In genomic region chr7:133727027-133727426, GRCm38 (mm10) we compare ENCODE assay signal across 21 mouse cellular contexts. TPM values are rescaled to one million over a fixed set of nuclear protein-coding genes. Genes with fewer than 3 reads are reported as not detected.
DNase-seq lines count a peak whose midpoint lies in the region; ATAC-seq and TF ChIP-seq lines count a peak whose summit lies in the region.
"Had no signal": no experiment of that assay in that cellular context is flagged by ENCODE, and none has a peak within 500 bp of the region (broad histone marks: within the 10 kb centered on the region; RNA-seq: fewer than 3 reads in every experiment).

No protein-coding gene starts in this region.

- no peak for TF ChIP-seq POLR2A in heart, adult 2 months (IDR thresholded peaks at IDR 0.05; ENCODE audit: insufficient read depth, low read depth, low read length)

- no peaks in the 10 kb centered on the region for H3K79me2 ChIP-seq in heart, adult 2 months (replicated peaks; ENCODE audit: control insufficient read depth, insufficient read depth, low read length)

- H3K4me3 ChIP-seq in heart, adult 2 months, result no peak overlapping the region
- no peak overlapping the region for H3K4me3 ChIP-seq in heart, postnatal 0 days (ENCODE audit: low read depth, low read length)
- H3K4me3 ChIP-seq in liver, embryonic 14.5 days (ENCODE audit: insufficient read depth in 1 of 2, low read depth in 2 of 2, low read length in 2 of 2), result no peak overlapping the region
- H3K4me3 ChIP-seq: embryonic facial prominence, embryonic 13.5 days; forebrain, embryonic 12.5 days; hindbrain, embryonic 10.5 days; intestine, embryonic 15.5 days had no signal

- H3K27me3 ChIP-seq in heart, adult 2 months (ENCODE audit: control insufficient read depth, insufficient read depth, low read length), result no peaks in the 10 kb centered on the region
- no peaks in the 10 kb centered on the region for H3K27me3 ChIP-seq in heart, postnatal 0 days (ENCODE audit: control insufficient read depth, insufficient read depth, low read length)
- no peaks in the 10 kb centered on the region for H3K27me3 ChIP-seq in liver, embryonic 14.5 days (ENCODE audit: control insufficient read depth, insufficient read depth, low read length)
- H3K27me3 ChIP-seq: CH12.LX; embryonic facial prominence, embryonic 13.5 days; forebrain, embryonic 12.5 days; intestine, embryonic 15.5 days had no signal

- TF ChIP-seq EP300 in heart, adult 2 months (IDR thresholded peaks at IDR 0.05; ENCODE audit: insufficient read depth, low read depth, low read length), result 0 out of 2 replicates have a peak, but pooled peaks have one; percentile 56
- no peak for TF ChIP-seq EP300 in heart, postnatal 0 days (IDR thresholded peaks at IDR 0.05; ENCODE audit: low read depth)
- no peak for TF ChIP-seq EP300 in liver, embryonic 14.5 days (IDR thresholded peaks at IDR 0.05; ENCODE audit: low read depth)

- H3K4me2 ChIP-seq in heart, postnatal 0 days (ENCODE audit: low read depth, low read length), result no peak overlapping the region
- H3K4me2 ChIP-seq in liver, embryonic 14.5 days (ENCODE audit: low read depth), result no peak overlapping the region
- H3K4me2 ChIP-seq: embryonic facial prominence, embryonic 13.5 days; forebrain, embryonic 12.5 days; hindbrain, embryonic 14.5 days; intestine, embryonic 15.5 days had no signal

- DNase-seq in heart, adult 2 months, result peak in 1 of 2 experiments; percentile 30
- DNase-seq in heart, adult 8-10 months (ENCODE audit: low spot score), result no peak
- DNase-seq in heart, postnatal 0 days (ENCODE audit: low spot score), result peak; percentile 5
- DNase-seq in heart, postnatal 10 days, result no peak
- no peak for DNase-seq in liver, embryonic 14.5 days (ENCODE audit: low read depth in 3 of 3, low spot score in 3 of 3)
- no peak for DNase-seq in liver
- DNase-seq: adrenal gland, adult 2 months; adrenal gland, postnatal 25 days; cerebellum, adult 18-20 months; cerebellum, adult 9-11 months; cerebellum, postnatal 36 days; gastrocnemius, postnatal 25 days; heart, postnatal 14 days had no signal

- no peaks in the 10 kb centered on the region for H3K9me3 ChIP-seq in heart, postnatal 0 days (replicated peaks; ENCODE audit: control insufficient read depth, low read length)
- no peaks in the 10 kb centered on the region for H3K9me3 ChIP-seq in liver, embryonic 14.5 days (ENCODE audit: control insufficient read depth, low read length)
- H3K9me3 ChIP-seq: embryonic facial prominence, embryonic 13.5 days; forebrain, embryonic 12.5 days; hindbrain, embryonic 10.5 days; intestine, embryonic 15.5 days had no signal

- peaks cover 12% of the 10 kb centered on the region for H3K4me1 ChIP-seq in heart, adult 2 months (ENCODE audit: control insufficient read depth, insufficient read depth, low read length)
- peaks cover 20% of the 10 kb centered on the region for H3K4me1 ChIP-seq in heart, postnatal 0 days (ENCODE audit: control insufficient read depth, insufficient read depth)
- H3K4me1 ChIP-seq in liver, embryonic 14.5 days (replicated peaks; ENCODE audit: control insufficient read depth in 2 of 2, insufficient read depth in 2 of 2, low read length in 1 of 2), result no peaks in the 10 kb centered on the region
- H3K4me1 ChIP-seq: embryonic facial prominence, embryonic 13.5 days; forebrain, embryonic 12.5 days; hindbrain, embryonic 10.5 days; intestine, embryonic 15.5 days had no signal

- H3K9ac ChIP-seq in heart, adult 2 months (ENCODE audit: low read depth, low read length), result no peak overlapping the region
- no peak overlapping the region for H3K9ac ChIP-seq in heart, postnatal 0 days (replicated peaks; ENCODE audit: low read depth, low read length)
- H3K9ac ChIP-seq in liver, embryonic 14.5 days (replicated peaks), result no peak overlapping the region
- H3K9ac ChIP-seq: embryonic facial prominence, embryonic 13.5 days; forebrain, embryonic 12.5 days; hindbrain, embryonic 14.5 days; intestine, embryonic 15.5 days had no signal

- intact Hi-C loops in heart, adult 2 months (cut with DNase I), result loop anchor here (5.0 kb wide), 1 partner anchor 45 kb away; no protein-coding TSS in a partner anchor
- intact Hi-C loops in heart, postnatal 10 days (cut with DNase I), result no loop called here

- peak overlapping the region; percentile 56 for H3K27ac ChIP-seq in heart, adult 2 months
- H3K27ac ChIP-seq in heart, postnatal 0 days (ENCODE audit: low read depth), result peak overlapping the region; percentile 10; the same call in 1 of the 2 replicates
- H3K27ac ChIP-seq in liver, embryonic 14.5 days, result no peak overlapping the region
- H3K27ac ChIP-seq: embryonic facial prominence, embryonic 13.5 days; forebrain, embryonic 12.5 days; hindbrain, embryonic 10.5 days; hindbrain, embryonic 14.5 days; intestine, embryonic 15.5 days had no signal

- WGBS in heart, adult 2 months, result 56% methylated on average over 6 of the region's 6 CpGs
- 52% methylated on average over 6 of the region's 6 CpGs for WGBS in heart, postnatal 0 days
- 53% methylated on average over 6 of the region's 6 CpGs for whole genome bisulfite sequencing in liver, embryonic 14.5 days (ENCODE audit: insufficient replicate concordance)

- TF ChIP-seq CTCF in heart, adult 2 months (IDR thresholded peaks at IDR 0.05), result no peak
- TF ChIP-seq CTCF in heart, postnatal 0 days (IDR thresholded peaks at IDR 0.05; ENCODE audit: low read depth), result no peak
- no peak for TF ChIP-seq CTCF in liver, embryonic 14.5 days (IDR thresholded peaks at IDR 0.05; ENCODE audit: low read depth)

- ATAC-seq in heart, postnatal 0 days (ENCODE audit: insufficient read depth, low read depth), result no peak
- ATAC-seq in liver, embryonic 14.5 days (ENCODE audit: insufficient read depth), result 0 out of 2 replicates have a peak, but pooled peaks have one; percentile 24
- ATAC-seq: forebrain, embryonic 16.5 days; intestine, embryonic 15.5 days had no signal

- peaks cover 2% of the 10 kb centered on the region; the same call in 1 of the 2 replicates for H3K36me3 ChIP-seq in heart, adult 2 months (ENCODE audit: control insufficient read depth, insufficient read depth, low read length)
- peaks cover 37% of the 10 kb centered on the region for H3K36me3 ChIP-seq in heart, postnatal 0 days (replicated peaks; ENCODE audit: control insufficient read depth, insufficient read depth, low read length)
- H3K36me3 ChIP-seq in liver, embryonic 14.5 days (replicated peaks; ENCODE audit: control insufficient read depth, insufficient read depth, low read depth), result no peaks in the 10 kb centered on the region; the same call in 1 of the 2 replicates

RNA-seq across cellular contexts. Expression of gene Uros, which starts 17.2 kb away (rescaled TPM):
- total RNA-seq in heart, adult 2 months (2021), result 10 to 100 TPM; 20.1 to 22.9 TPM
- 22.3 and 36.4 TPM in 2 replicates for polyA plus RNA-seq in heart, adult 2 months (2012; rRNA removed)
- total RNA-seq in heart, adult 8-10 months (2022), result 10 to 100 TPM; 22.1 to 25.5 (median 23.2) TPM
- 15.3 and 30.8 TPM in 2 replicates for total RNA-seq in heart, postnatal 0 days (2014; rRNA removed; ENCODE audit: low replicate concordance)
- 35.0 and 38.2 TPM in 2 replicates for polyA plus RNA-seq in heart, postnatal 0 days (2015; fragmentation: Nextera tagmentation; extraction: Ambion mirVana)
- total RNA-seq in heart, postnatal 10 days (2021), result 10 to 100 TPM; 14.9 to 17.0 TPM
- 162 and 175 TPM in 2 replicates for polyA plus RNA-seq in liver, embryonic 14.5 days (2012; rRNA removed)
- polyA plus RNA-seq in liver, embryonic 14.5 days (2014; fragmentation: Nextera tagmentation; extraction: Ambion mirVana), result 184 and 195 TPM in 2 replicates

RNA-seq across cellular contexts. Expression of gene Bccip, which starts 17.9 kb away (rescaled TPM):
- 10 to 100 TPM; 53.5 to 55.7 TPM for total RNA-seq in heart, adult 2 months (2021)
- 29.4 and 49.1 TPM in 2 replicates for polyA plus RNA-seq in heart, adult 2 months (2012; rRNA removed)
- total RNA-seq in heart, adult 8-10 months (2022), result 10 to 100 TPM; 48.8 to 59.6 (median 59.1) TPM
- total RNA-seq in heart, postnatal 0 days (2014; rRNA removed; ENCODE audit: low replicate concordance), result 24.3 and 46.1 TPM in 2 replicates
- 87.4 and 93.1 TPM in 2 replicates for polyA plus RNA-seq in heart, postnatal 0 days (2015; fragmentation: Nextera tagmentation; extraction: Ambion mirVana)
- 10 to 100 TPM; 53.3 to 54.8 TPM for total RNA-seq in heart, postnatal 10 days (2021)
- polyA plus RNA-seq in liver, embryonic 14.5 days (2012; rRNA removed), result 35.0 and 55.4 TPM in 2 replicates
- 78.5 and 87.7 TPM in 2 replicates for polyA plus RNA-seq in liver, embryonic 14.5 days (2014; fragmentation: Nextera tagmentation; extraction: Ambion mirVana)

RNA-seq across cellular contexts. Expression of gene Mmp21, which starts 47.2 kb away (rescaled TPM):
- total RNA-seq in heart, adult 2 months (2021), result not detected
- not detected in 2 replicates for polyA plus RNA-seq in heart, adult 2 months (2012; rRNA removed)
- total RNA-seq in heart, adult 8-10 months (2022), result not detected
- not detected in 2 replicates for total RNA-seq in heart, postnatal 0 days (2014; rRNA removed; ENCODE audit: low replicate concordance)
- not detected in 2 replicates for polyA plus RNA-seq in heart, postnatal 0 days (2015; fragmentation: Nextera tagmentation; extraction: Ambion mirVana)
- not detected for total RNA-seq in heart, postnatal 10 days (2021)
- polyA plus RNA-seq in liver, embryonic 14.5 days (2012; rRNA removed), result 0.04 and 0.08 TPM in 2 replicates
- polyA plus RNA-seq in liver, embryonic 14.5 days (2014; fragmentation: Nextera tagmentation; extraction: Ambion mirVana), result not detected in 2 replicates
- total RNA-seq: adrenal gland, adult 2 months; adrenal gland, postnatal 25 days; CH12.LX; gastrocnemius, postnatal 25 days; heart, postnatal 14 days had no signal
- polyA plus RNA-seq: embryonic facial prominence, embryonic 13.5 days; forebrain, embryonic 12.5 days; hindbrain, embryonic 10.5 days; intestine, embryonic 15.5 days had no signal

RNA-seq across cellular contexts. Expression of gene Fank1, which starts 49.6 kb away (rescaled TPM):
- not detected for total RNA-seq in heart, adult 2 months (2021)
- polyA plus RNA-seq in heart, adult 2 months (2012; rRNA removed), result 0.10 and 0.32 TPM in 2 replicates
- not detected for total RNA-seq in heart, adult 8-10 months (2022)
- total RNA-seq in heart, postnatal 0 days (2014; rRNA removed; ENCODE audit: low replicate concordance), result not detected in 2 replicates
- 0.08 and 0.41 TPM in 2 replicates for polyA plus RNA-seq in heart, postnatal 0 days (2015; fragmentation: Nextera tagmentation; extraction: Ambion mirVana)
- total RNA-seq in heart, postnatal 10 days (2021), result not detected
- polyA plus RNA-seq in liver, embryonic 14.5 days (2012; rRNA removed), result 0.04 and 0.05 TPM in 2 replicates
- 0.11 TPM in 1 of 2 replicates, not detected in the other for polyA plus RNA-seq in liver, embryonic 14.5 days (2014; fragmentation: Nextera tagmentation; extraction: Ambion mirVana)
- total RNA-seq: gastrocnemius, postnatal 25 days; granulocyte monocyte progenitor cell, adult 5-6 weeks had no signal

RNA-seq across cellular contexts. Expression of gene Dhx32, which starts 55.5 kb away (rescaled TPM):
- 10 to 100 TPM; 41.5 to 47.4 TPM for total RNA-seq in heart, adult 2 months (2021)
- 27.7 and 38.9 TPM in 2 replicates for polyA plus RNA-seq in heart, adult 2 months (2012; rRNA removed)
- 10 to 100 TPM; 42.9 to 61.1 (median 50.7) TPM for total RNA-seq in heart, adult 8-10 months (2022)
- total RNA-seq in heart, postnatal 0 days (2014; rRNA removed; ENCODE audit: low replicate concordance), result 59.8 and 64.3 TPM in 2 replicates
- 33.1 and 37.1 TPM in 2 replicates for polyA plus RNA-seq in heart, postnatal 0 days (2015; fragmentation: Nextera tagmentation; extraction: Ambion mirVana)
- total RNA-seq in heart, postnatal 10 days (2021), result 10 to 100 TPM; 41.7 to 44.0 TPM
- 5.6 and 6.8 TPM in 2 replicates for polyA plus RNA-seq in liver, embryonic 14.5 days (2012; rRNA removed)
- 10.6 and 12.0 TPM in 2 replicates for polyA plus RNA-seq in liver, embryonic 14.5 days (2014; fragmentation: Nextera tagmentation; extraction: Ambion mirVana)
